Mouse (Mus musculus): ENCODE results near the gene Gimap1. TPM values are rescaled to one million over a fixed set of nuclear protein-coding genes. Genes with fewer than 3 reads are reported as not detected.
A peak's percentile ranks its signal among the peaks of the same experiment; 100 is the strongest.

The Gimap1 gene
- total and polyA plus RNA-seq, 3 experiments: 54.5 to 144 (median 91.8) TPM

DNA sequence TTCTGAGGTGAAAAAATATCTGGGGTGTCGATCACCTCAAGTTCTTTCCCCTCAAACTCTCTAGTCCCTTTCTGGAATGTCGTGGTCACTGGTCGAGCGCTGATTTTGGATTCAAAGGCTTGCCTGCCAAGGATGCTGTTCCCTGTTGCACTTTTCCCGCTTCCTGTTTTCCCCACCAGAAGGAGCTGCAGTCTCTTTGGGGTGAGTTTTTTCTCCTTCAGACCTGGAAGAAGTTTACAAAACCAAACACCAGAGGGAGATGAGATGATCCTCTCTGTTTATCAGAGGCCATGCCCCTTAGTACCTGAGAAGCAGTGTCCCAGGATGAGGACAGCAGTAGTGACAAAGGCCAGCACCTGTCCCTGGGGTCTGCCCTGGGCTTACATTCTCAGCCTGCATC is 36.3 kb upstream of the Gimap1 start:
- Histone ChIP-seq H3K36me3 (replicated peaks in 1 of 2; ENCODE audit: control insufficient read depth in 1 of 2, insufficient read depth in 1 of 2, low read length in 1 of 2) (peaks cover 36 to 57% of the 10 kb centered on the region in 2 experiments), H3K27ac (ENCODE audit: insufficient read depth, low read depth) (peak overlapping the region; percentile 98), H3K9me3 (replicated peaks; ENCODE audit: low read length) (no peaks in the 10 kb centered on the region), H3K27me3 (replicated peaks) (no peaks in the 10 kb centered on the region), H3K9ac (ENCODE audit: insufficient read depth, low read depth) (no peak overlapping the region), H3K4me2 (ENCODE audit: insufficient read depth, low read depth, poor library complexity, severe bottlenecking) (no peak overlapping the region), H3K79me2 (replicated peaks; ENCODE audit: control insufficient read depth, extremely low read depth, insufficient read depth, poor library complexity, severe bottlenecking) (peaks cover 43% of the 10 kb centered on the region), H3K4me3 (replicated peaks in 1 of 3; ENCODE audit: low read depth in 2 of 3, low read length in 2 of 3, poor library complexity in 1 of 3) (no peak overlapping the region), H3K4me1 (ENCODE audit: control insufficient read depth in 1 of 2, insufficient read depth in 2 of 2) (peaks cover 43 to 86% of the 10 kb centered on the region in 2 experiments)
- no peak for DNase-seq (ENCODE audit: extremely low read depth)
- in situ Hi-C loops (cut with MboI; ENCODE audit: low pct_ligation_motif_present, low pct_unique_long_range_greater_than_20kb, low sequenced_read_pairs) (loop anchor here (5.0 kb wide), 1 partner anchor 35 kb away; the partner anchor contains the start of gene Gimap1), dilution Hi-C loops (cut with MboI; ENCODE audit: extremely low pct_ligation_motif_present, extremely low pct_unique_long_range_greater_than_20kb, low sequenced_read_pairs) (no loop called here)
- peak; percentile 64 for TF ChIP-seq SMC3 (IDR thresholded peaks at IDR 0.05; ENCODE audit: low read depth, low read length)
- no peak for TF ChIP-seq ZNF384 (IDR thresholded peaks at IDR 0.05; ENCODE audit: low read depth, low read length)
- peak in 1 of 2 experiments; percentile 65; a peak in 2 of 4 replicates for TF ChIP-seq CTCF (conservative IDR thresholded peaks at IDR 0.05 in 1 of 2, IDR thresholded peaks at IDR 0.05 in 1 of 2; ENCODE audit: low read depth in 2 of 2, low read length in 2 of 2)
- peak; percentile 51 for TF ChIP-seq RAD21 (IDR thresholded peaks at IDR 0.05; ENCODE audit: low read depth, low read length)
- no peak for TF ChIP-seq USF2 (conservative IDR thresholded peaks at IDR 0.05; ENCODE audit: low read depth, low read length)

DNA sequence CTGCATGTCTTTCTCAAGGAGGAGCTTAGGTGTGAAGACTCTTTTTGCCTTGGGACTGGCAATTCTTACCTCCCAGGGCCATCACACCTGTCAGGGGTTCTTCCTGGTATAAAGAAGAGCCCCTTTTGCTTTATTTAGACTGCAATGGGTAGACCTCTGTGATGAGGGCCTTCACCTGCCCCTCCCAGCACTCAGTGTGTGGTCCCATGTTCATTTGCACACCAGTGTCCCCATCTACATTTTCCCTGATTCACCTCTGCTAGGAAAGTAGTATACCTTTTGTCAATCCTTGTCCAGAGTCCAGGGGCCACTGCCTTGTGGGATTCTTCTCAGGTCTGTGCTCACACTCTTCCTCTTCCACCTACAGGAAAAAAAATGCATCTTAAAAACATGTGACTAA is 34.7 kb upstream of the Gimap1 start:
- Histone ChIP-seq H3K4me3 (replicated peaks in 1 of 3; ENCODE audit: low read depth in 2 of 3, low read length in 2 of 3, poor library complexity in 1 of 3) (no peak overlapping the region), H3K27ac (ENCODE audit: insufficient read depth, low read depth) (peak overlapping the region; percentile 84), H3K9me3 (replicated peaks; ENCODE audit: low read length) (no peaks in the 10 kb centered on the region), H3K4me1 (ENCODE audit: control insufficient read depth in 1 of 2, insufficient read depth in 2 of 2) (peaks cover 42 to 77% of the 10 kb centered on the region in 2 experiments), H3K79me2 (replicated peaks; ENCODE audit: control insufficient read depth, extremely low read depth, insufficient read depth, poor library complexity, severe bottlenecking) (peaks cover 49% of the 10 kb centered on the region), H3K36me3 (replicated peaks in 1 of 2; ENCODE audit: control insufficient read depth in 1 of 2, insufficient read depth in 1 of 2, low read length in 1 of 2) (peaks cover 36 to 56% of the 10 kb centered on the region in 2 experiments), H3K4me2 (ENCODE audit: insufficient read depth, low read depth, poor library complexity, severe bottlenecking) (0 out of 2 replicates have a peak overlapping the region, but pooled peaks have one; percentile 79), H3K9ac (ENCODE audit: insufficient read depth, low read depth) (peak overlapping the region; percentile 1; the same call in 1 of the 2 replicates), H3K27me3 (replicated peaks) (no peaks in the 10 kb centered on the region)
- no peak for TF ChIP-seq POLR2AphosphoS2 (IDR thresholded peaks at IDR 0.05; ENCODE audit: low read depth, low read length)
- TF ChIP-seq ZKSCAN1 (IDR thresholded peaks at IDR 0.05; ENCODE audit: borderline replicate concordance, low read depth, low read length): no peak
- no peak for TF ChIP-seq UBTF (IDR thresholded peaks at IDR 0.05; ENCODE audit: low read depth, low read length)
- no peak for TF ChIP-seq CTCF (conservative IDR thresholded peaks at IDR 0.05 in 1 of 2, IDR thresholded peaks at IDR 0.05 in 1 of 2; ENCODE audit: low read depth in 2 of 2, low read length in 2 of 2)
- TF ChIP-seq EP300 (IDR thresholded peaks at IDR 0.05; ENCODE audit: low read length): no peak
- TF ChIP-seq MAZ (IDR thresholded peaks at IDR 0.05; ENCODE audit: low read depth, low read length): no peak
- no peak for TF ChIP-seq E2F4 (IDR thresholded peaks at IDR 0.05; ENCODE audit: insufficient replicate concordance, low read depth, low read length)
- TF ChIP-seq ZMIZ1 (IDR thresholded peaks at IDR 0.05; ENCODE audit: low read depth, low read length): no peak
- TF ChIP-seq CHD2 (IDR thresholded peaks at IDR 0.05; ENCODE audit: low read length): no peak
- TF ChIP-seq BHLHE40 (IDR thresholded peaks at IDR 0.05; ENCODE audit: low read depth, low read length): no peak
- no peak for TF ChIP-seq CHD1 (IDR thresholded peaks at IDR 0.05; ENCODE audit: low read depth, low read length)
- TF ChIP-seq MAX (IDR thresholded peaks at IDR 0.05; ENCODE audit: low read length): no peak
- TF ChIP-seq USF1 (IDR thresholded peaks at IDR 0.05; ENCODE audit: low read depth, low read length): no peak
- no peak for TF ChIP-seq MAFK (IDR thresholded peaks at IDR 0.05; ENCODE audit: insufficient replicate concordance, low read length)
- no peak for TF ChIP-seq JUND (conservative IDR thresholded peaks at IDR 0.05; ENCODE audit: low read depth, low read length)
- no peak for TF ChIP-seq NELFE (IDR thresholded peaks at IDR 0.05; ENCODE audit: low read depth, low read length)
- TF ChIP-seq MYC (IDR thresholded peaks at IDR 0.05; ENCODE audit: low read depth, low read length): no peak
- in situ Hi-C loops (cut with MboI; ENCODE audit: low pct_ligation_motif_present, low pct_unique_long_range_greater_than_20kb, low sequenced_read_pairs) (loop anchor here (5.0 kb wide), 1 partner anchor 33 kb away; the partner anchor contains the start of gene Gimap1), dilution Hi-C loops (cut with MboI; ENCODE audit: extremely low pct_ligation_motif_present, extremely low pct_unique_long_range_greater_than_20kb, low sequenced_read_pairs) (no loop called here)
- DNase-seq (ENCODE audit: extremely low read depth): no peak

Measured in CH12.LX (cell line).